Mouse (Mus musculus) thymus, postnatal 0 days (tissue): ENCODE measurements around the gene Rhox4g. TPM values are rescaled to one million over a fixed set of nuclear protein-coding genes. Genes with fewer than 3 reads are reported as not detected.
"Not testable (repeated sequence)": the region's sequence is repeated elsewhere in the genome, so short reads cannot be mapped to it uniquely, and the experiment has no call there.

ENCODE experiments used
- DNase-seq: peaks from one replicate; pipeline ENCODE4 v3.0.0-alpha.2; 2015; ENCODE audit warnings: low spot score
- polyA plus RNA-seq: library from polyadenylated mRNA; unstranded; fragments of >200 nt; fragmentation: Nextera tagmentation; extraction: Ambion mirVana; gene quantifications from 2 replicates; pipeline ENCODE4 v1.2.1, GENCODE M21; 2015

The Rhox4g gene
- polyA plus RNA-seq: not detected in 2 replicates

GRCm38 (mm10) chrX:37651227-37651626, at the start of gene Rhox4g:
Rhox4g (minus strand) TSS chrX:37651327.
- DNase-seq: not testable (repeated sequence)

- DNase-seq: no peak
Observed at GRCm38 (mm10) chrX:37692261-37692660, 41.1 kb upstream of the Rhox4g start.

GRCm38 (mm10) chrX:37683031-37683715, 32.0 kb upstream of the Rhox4g start:
- DNase-seq: no peak

DNA sequence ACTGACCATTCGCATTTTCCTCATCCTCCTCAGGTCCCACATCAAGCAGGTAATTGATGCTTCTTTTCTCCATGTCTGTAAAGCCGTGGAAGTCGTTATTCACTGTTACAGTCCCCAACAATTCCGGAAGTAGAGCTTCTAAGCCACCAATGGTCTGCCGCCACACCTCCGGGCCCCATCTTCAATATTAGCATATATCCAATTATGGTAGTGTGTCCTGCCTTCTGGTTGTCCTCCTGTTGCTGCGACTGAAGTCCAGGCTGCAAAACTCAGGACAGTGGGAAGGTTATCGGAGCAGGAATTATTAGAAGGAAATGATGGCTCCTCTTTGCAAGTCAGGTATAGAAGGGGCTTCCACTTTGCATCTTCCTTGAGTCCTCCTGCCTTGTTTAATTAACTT, 22.1 kb upstream of the Rhox4g start, which contains the start of gene Rhox2h:
Gene Rhox2h, minus strand, starts transcription at position 101 of the 400 bp plus-strand sequence.
- DNase-seq: not testable (repeated sequence)

GRCm38 (mm10) chrX:37668664-37669063, 17.5 kb upstream of the Rhox4g start, which contains the start of gene Rhox3h:
Rhox3h (minus strand) TSS chrX:37668764.
- DNase-seq: not testable (repeated sequence)

- DNase-seq: not testable (repeated sequence)
Observed at GRCm38 (mm10) chrX:37643370-37643769, 7.8 kb downstream of the Rhox4g start, which contains the start of gene Rhox2g. Rhox2g (minus strand) TSS chrX:37643470.

- DNase-seq: not testable (repeated sequence)
Observed at GRCm38 (mm10) chrX:37628512-37628911, 22.6 kb downstream of the Rhox4g start, which contains the start of gene Rhox3g. Rhox3g (minus strand) TSS chrX:37628612.

- not testable (repeated sequence) for DNase-seq
Observed at GRCm38 (mm10) chrX:37607604-37608003, 43.5 kb downstream of the Rhox4g start, which contains the start of gene Rhox4f. Rhox4f (minus strand) TSS chrX:37607704.

Other genes with a start within 250 kb of the Rhox4g start
- gene Rhox2b, start 239.3 kb downstream of the Rhox4g start, polyA plus RNA-seq: not detected in 2 replicates
- gene Rhox4b, start 218.8 kb downstream of the Rhox4g start, polyA plus RNA-seq: 6.4 and 8.1 TPM in 2 replicates
- gene Rhox2c, start 197.6 kb downstream of the Rhox4g start, polyA plus RNA-seq: not detected in 2 replicates
- not detected in 2 replicates for gene Rhox3c, start 192.7 kb downstream of the Rhox4g start, polyA plus RNA-seq
- not detected in 2 replicates for gene Rhox4c, start 171.0 kb downstream of the Rhox4g start, polyA plus RNA-seq
- gene Rhox2d, start 157.9 kb downstream of the Rhox4g start, polyA plus RNA-seq: not detected in 2 replicates
- not detected in 2 replicates for gene Rhox4d, start 137.0 kb downstream of the Rhox4g start, polyA plus RNA-seq
- gene Rhox2e, start 120.9 kb downstream of the Rhox4g start, polyA plus RNA-seq: not detected in 2 replicates
- not detected in 2 replicates for gene Rhox3e, start 109.3 kb downstream of the Rhox4g start, polyA plus RNA-seq
- gene Rhox4e, start 93.9 kb downstream of the Rhox4g start, polyA plus RNA-seq: not detected in 2 replicates
- 0.23 and 0.32 TPM in 2 replicates for gene Rhox2f, start 79.9 kb downstream of the Rhox4g start, polyA plus RNA-seq
- gene Rhox3f, start 70.3 kb downstream of the Rhox4g start, polyA plus RNA-seq: not detected in 2 replicates
- gene Rhox4f, start 43.6 kb downstream of the Rhox4g start, polyA plus RNA-seq: not detected in 2 replicates
- not detected in 2 replicates for gene Rhox3g, start 22.7 kb downstream of the Rhox4g start, polyA plus RNA-seq
- not detected in 2 replicates for gene Rhox2g, start 7.9 kb downstream of the Rhox4g start, polyA plus RNA-seq
- not detected in 2 replicates for gene Rhox3h, start 17.4 kb upstream of the Rhox4g start, polyA plus RNA-seq
- gene Rhox2h, start 21.9 kb upstream of the Rhox4g start, polyA plus RNA-seq: not detected in 2 replicates
- 0.85 and 1.6 TPM in 2 replicates for gene Rhox5, start 153.5 kb upstream of the Rhox4g start, polyA plus RNA-seq
- 0.17 TPM in 1 of 2 replicates, not detected in the other for gene Rhox6, start 175.6 kb upstream of the Rhox4g start, polyA plus RNA-seq
- not detected in 2 replicates for gene Rhox7a, start 180.4 kb upstream of the Rhox4g start, polyA plus RNA-seq
- gene Rhox8, start 227.6 kb upstream of the Rhox4g start, polyA plus RNA-seq: not detected in 2 replicates
- not detected in 2 replicates for gene Rhox7b, start 245.9 kb upstream of the Rhox4g start, polyA plus RNA-seq